Mouse (Mus musculus) central nervous system, embryonic 18 days (tissue): Measurements from ENCODE around the gene Blzf1. TPM values are rescaled to one million over a fixed set of nuclear protein-coding genes. Genes with fewer than 3 reads are reported as not detected.

Experiments used
- polyA plus RNA-seq: library from polyadenylated mRNA; depleted of rRNA; stranded (reverse); fragments of >200 nt; gene quantifications from 2 replicates; pipeline ENCODE4 v1.2.3, GENCODE M21; 2012; rRNA removed

Blzf1 gene
- 14.3 and 16.7 TPM in 2 replicates for polyA plus RNA-seq

GRCm38 (mm10) chr1:164307124-164307751 is at the start of gene Blzf1:
Gene Blzf1 (minus strand): TSS chr1:164307489.

DNA sequence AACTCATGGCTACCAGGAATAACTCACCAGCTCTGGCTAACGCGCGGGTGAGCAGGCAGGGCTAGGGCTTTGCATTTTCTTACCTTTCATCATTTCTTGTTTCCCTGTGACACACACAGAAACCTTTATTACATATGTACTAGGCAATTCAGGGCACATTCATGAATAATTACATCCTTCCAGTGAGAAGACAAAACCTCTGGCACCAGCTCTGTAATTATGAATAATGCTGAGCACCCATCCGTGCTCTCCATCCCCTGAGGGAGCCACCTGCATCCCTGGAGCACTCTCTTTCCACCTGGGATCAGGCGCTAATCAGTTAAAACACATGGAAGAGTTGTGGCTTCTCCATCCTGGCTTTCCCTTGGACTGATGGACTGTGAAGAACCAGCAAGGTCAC is 3.5 kb downstream of the Blzf1 start, which contains the start of gene Nme7:
Gene Nme7, plus strand, starts transcription at position 301 of the 400 bp plus-strand sequence.

DNA sequence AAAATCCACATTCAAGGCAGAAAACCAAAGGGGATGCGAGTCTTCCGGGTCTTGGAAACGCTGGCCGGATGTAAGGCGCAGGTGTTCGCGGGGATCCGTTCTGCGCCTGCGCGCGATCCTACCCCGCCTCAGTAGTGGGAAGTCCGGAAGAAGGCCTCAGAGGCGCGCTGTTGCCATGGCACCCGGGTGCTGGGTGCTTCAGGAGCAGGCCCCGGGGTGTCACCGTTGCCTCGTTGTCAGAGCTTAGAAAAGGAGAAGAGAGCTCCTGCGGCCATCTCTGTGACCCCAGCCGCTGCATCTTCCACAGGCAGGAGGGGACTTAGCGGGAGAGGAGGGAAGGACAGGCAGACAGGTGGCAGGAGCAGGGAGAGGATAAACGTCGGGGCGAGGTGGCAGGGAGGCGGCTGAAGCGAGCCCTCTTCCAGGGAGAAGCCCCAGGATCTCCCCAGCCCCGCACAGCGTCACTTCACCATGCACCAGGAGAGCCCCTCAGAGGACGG is 31.8 kb downstream of the Blzf1 start, which contains the start of gene Ccdc181:
Gene Ccdc181, plus strand, starts transcription at position 131 of the 500 bp plus-strand sequence.

DNA sequence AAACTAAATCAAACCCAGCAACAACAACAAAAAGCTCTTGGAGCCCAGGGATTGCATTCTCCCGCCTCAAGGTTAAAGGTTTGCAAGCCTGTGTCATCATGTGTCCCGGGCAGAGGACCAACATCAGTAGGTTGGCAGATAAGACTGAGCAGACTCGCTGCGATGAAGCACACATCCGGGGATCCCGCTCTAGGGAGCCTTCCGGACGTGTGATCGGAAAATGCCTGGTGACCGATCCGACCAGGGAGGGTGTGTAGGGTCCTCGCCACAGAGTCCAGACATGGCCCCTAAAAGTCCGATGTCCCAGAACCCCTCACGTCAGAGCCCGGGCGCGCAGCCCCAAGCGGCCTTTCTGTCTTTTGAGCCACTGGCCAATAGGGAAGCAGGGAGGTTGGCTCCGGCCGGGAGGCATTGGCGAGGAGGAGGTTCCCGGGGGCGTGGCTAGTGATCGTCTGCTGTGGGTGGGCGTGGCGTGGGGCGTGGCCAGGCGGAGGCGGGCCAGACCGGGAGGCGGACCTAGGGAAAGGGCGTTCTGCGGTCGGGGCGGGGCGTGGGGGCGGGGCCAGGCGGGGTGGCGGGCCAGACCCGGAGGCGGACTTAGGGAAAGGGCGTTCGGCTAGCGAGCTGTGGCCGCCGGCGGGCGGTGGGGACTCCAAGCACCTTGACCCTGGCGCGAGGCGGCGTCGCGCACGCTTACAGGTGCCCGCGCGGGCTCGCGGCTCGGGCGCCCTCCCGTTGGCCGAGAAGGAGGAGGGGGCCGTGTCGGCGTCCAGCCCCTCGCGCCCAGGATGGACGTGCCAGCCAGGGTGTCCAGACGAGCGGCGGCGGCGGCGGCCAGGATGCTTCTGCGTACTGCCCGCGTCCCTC is 58.6 kb downstream of the Blzf1 start, which contains the start of gene Slc19a2:
Gene Slc19a2, plus strand, starts transcription at position 582 of the 867 bp plus-strand sequence.

Other genes starting within 250 kb of the Blzf1 start
- gene Sell, start 245.5 kb downstream of the Blzf1 start, polyA plus RNA-seq: 0.14 and 0.25 TPM in 2 replicates
- gene Selp, start 192.2 kb downstream of the Blzf1 start, polyA plus RNA-seq: 0.08 and 0.16 TPM in 2 replicates
- 0.14 and 0.20 TPM in 2 replicates for gene F5, start 155.7 kb downstream of the Blzf1 start, polyA plus RNA-seq
- 7.9 and 8.0 TPM in 2 replicates for gene Slc19a2, start 58.4 kb downstream of the Blzf1 start, polyA plus RNA-seq
- 14.9 and 17.5 TPM in 2 replicates for gene Ccdc181, start 31.9 kb downstream of the Blzf1 start, polyA plus RNA-seq
- gene Nme7, start 3.4 kb downstream of the Blzf1 start, polyA plus RNA-seq: 19.3 and 19.5 TPM in 2 replicates
- 285 and 301 TPM in 2 replicates for gene Atp1b1, start 150.9 kb upstream of the Blzf1 start, polyA plus RNA-seq